In the genomic region with DNA sequence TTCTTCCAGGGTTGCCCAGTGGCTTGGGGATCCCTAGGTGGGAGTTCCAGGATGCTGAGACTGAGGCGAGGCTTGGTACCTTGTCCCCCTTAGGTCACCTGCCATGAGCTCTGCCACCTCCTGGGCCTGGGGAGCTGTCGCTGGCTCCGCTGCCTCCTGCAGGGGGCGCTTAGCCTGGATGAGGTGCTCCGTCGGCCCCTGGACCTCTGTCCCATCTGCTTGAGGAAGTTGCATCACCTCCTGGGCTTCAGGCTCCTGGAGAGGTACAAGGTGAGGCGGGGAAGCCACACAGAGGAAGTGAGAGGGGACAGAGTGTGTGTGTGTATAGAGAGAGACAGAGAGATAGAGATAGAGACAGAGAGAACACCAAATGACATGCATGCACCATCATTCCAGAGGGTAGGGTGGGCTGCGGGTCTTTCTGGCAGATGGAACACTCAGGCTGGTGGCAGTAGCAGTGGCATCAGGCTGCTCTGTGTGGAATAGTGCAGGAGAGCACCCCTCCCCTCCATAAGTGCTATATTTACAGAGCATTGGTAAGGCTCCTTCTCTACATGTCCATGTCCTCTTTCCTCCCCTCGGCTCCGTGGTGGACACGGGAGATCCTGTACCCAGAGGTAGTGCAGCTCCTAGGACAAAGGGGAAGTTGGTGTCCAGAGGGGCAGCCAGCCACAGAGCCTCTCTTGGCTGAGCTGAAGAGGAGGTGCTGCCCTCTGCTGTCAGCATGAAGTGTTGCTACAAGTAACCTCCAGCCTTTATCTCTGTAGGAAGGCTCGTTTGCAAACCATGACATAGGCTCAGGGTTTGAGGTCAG, we compare ENCODE assay signal across 8 mouse cellular contexts. TPM values are rescaled to one million over a fixed set of nuclear protein-coding genes. Genes with fewer than 3 reads are reported as not detected.
DNase-seq lines count a peak whose midpoint lies in the region; ATAC-seq lines count a peak whose summit lies in the region.

No protein-coding gene starts in this region.

- 0 out of 2 replicates have a peak, but pooled peaks cover 5% of the 10 kb centered on the region for H3K36me3 ChIP-seq in intestine, embryonic 16.5 days (ENCODE audit: control insufficient read depth, insufficient read depth, low read length)
- H3K36me3 ChIP-seq in limb, embryonic 12.5 days, result no peaks in the 10 kb centered on the region
- no peaks in the 10 kb centered on the region for H3K36me3 ChIP-seq in midbrain, embryonic 14.5 days (ENCODE audit: control insufficient read depth, insufficient read depth, low read length)

- peak overlapping the region; percentile 64 for H3K9ac ChIP-seq in intestine, embryonic 16.5 days (ENCODE audit: low read depth, low read length)
- peak overlapping the region; percentile 31 for H3K9ac ChIP-seq in limb, embryonic 12.5 days (replicated peaks)
- H3K9ac ChIP-seq in midbrain, embryonic 14.5 days (replicated peaks; ENCODE audit: low read length), result no peak overlapping the region; the same call in 1 of the 2 replicates

- H3K4me1 ChIP-seq in intestine, embryonic 16.5 days (ENCODE audit: control insufficient read depth, insufficient read depth, low read length), result peaks cover 11% of the 10 kb centered on the region
- H3K4me1 ChIP-seq in limb, embryonic 12.5 days (replicated peaks), result peaks cover 6% of the 10 kb centered on the region; the same call in 1 of the 2 replicates
- no peaks in the 10 kb centered on the region for H3K4me1 ChIP-seq in midbrain, embryonic 14.5 days (ENCODE audit: control insufficient read depth, insufficient read depth, low read length)

- peak; percentile 73 for DNase-seq in left cerebral cortex, adult 11 months (ENCODE audit: low spot score)
- DNase-seq in left cerebral cortex, adult 8-10 months (ENCODE audit: low spot score in 2 of 2), result no peak
- peak; percentile 67 for DNase-seq in embryo, embryonic 11.5 days (ENCODE audit: low read depth, low spot score)
- peak; percentile 89 for DNase-seq in midbrain, embryonic 14.5 days
- peak; percentile 48 for DNase-seq in spleen, adult 12 weeks (ENCODE audit: low spot score)

- H3K9me3 ChIP-seq in intestine, embryonic 16.5 days (ENCODE audit: control insufficient read depth, low read length), result 0 out of 2 replicates have a peak, but pooled peaks cover 7% of the 10 kb centered on the region
- H3K9me3 ChIP-seq in limb, embryonic 12.5 days, result peaks cover 7% of the 10 kb centered on the region
- H3K9me3 ChIP-seq in midbrain, embryonic 14.5 days (ENCODE audit: control insufficient read depth, low read length), result no peaks in the 10 kb centered on the region

- H3K27me3 ChIP-seq in intestine, embryonic 16.5 days (replicated peaks; ENCODE audit: control insufficient read depth, insufficient read depth, low read length), result no peaks in the 10 kb centered on the region
- H3K27me3 ChIP-seq in limb, embryonic 12.5 days, result no peaks in the 10 kb centered on the region
- H3K27me3 ChIP-seq in midbrain, embryonic 14.5 days (ENCODE audit: control insufficient read depth, insufficient read depth, low read length), result no peaks in the 10 kb centered on the region

- WGBS in intestine, embryonic 16.5 days, result 18% methylated on average over 12 of the region's 12 CpGs
- WGBS in limb, embryonic 12.5 days, result 24% methylated on average over 12 of the region's 12 CpGs
- WGBS in midbrain, embryonic 14.5 days, result 18% methylated on average over 12 of the region's 12 CpGs

- ATAC-seq in granulocyte monocyte progenitor cell, adult 5-6 weeks (replicated peaks; ENCODE audit: poor library complexity, severe bottlenecking), result peak; percentile 82
- ATAC-seq in intestine, embryonic 16.5 days, result peak; percentile 84
- ATAC-seq in limb, embryonic 12.5 days (ENCODE audit: insufficient number of reproducible peaks, insufficient read depth, low FRiP score, low TSS enrichment, low read depth), result peak; percentile 69
- peak; percentile 71; the same call in 1 of the 2 replicates for ATAC-seq in midbrain, embryonic 14.5 days (ENCODE audit: low FRiP score, low TSS enrichment)

- H3K4me2 ChIP-seq in intestine, embryonic 16.5 days (ENCODE audit: low read depth, low read length), result peak overlapping the region; percentile 57
- H3K4me2 ChIP-seq in limb, embryonic 12.5 days, result peak overlapping the region; percentile 51
- H3K4me2 ChIP-seq in midbrain, embryonic 14.5 days (ENCODE audit: low read length), result peak overlapping the region; percentile 46

- H3K27ac ChIP-seq in intestine, embryonic 16.5 days (ENCODE audit: low read length), result 0 out of 2 replicates have a peak overlapping the region, but pooled peaks have one; percentile 15
- H3K27ac ChIP-seq in limb, embryonic 12.5 days, result no peak overlapping the region
- H3K27ac ChIP-seq in midbrain, embryonic 14.5 days (replicated peaks; ENCODE audit: low read depth, low read length), result 0 out of 2 replicates have a peak overlapping the region, but pooled peaks have one; percentile 22

- H3K4me3 ChIP-seq in intestine, embryonic 16.5 days (ENCODE audit: low read length), result peak overlapping the region; percentile 39
- peak overlapping the region; percentile 33 for H3K4me3 ChIP-seq in limb, embryonic 12.5 days (replicated peaks)
- 0 out of 2 replicates have a peak overlapping the region, but pooled peaks have one; percentile 8 for H3K4me3 ChIP-seq in midbrain, embryonic 14.5 days (replicated peaks; ENCODE audit: low read depth, low read length)

RNA-seq across cellular contexts. Expression of gene Amz1, which starts 25.3 kb away (rescaled TPM):
- total RNA-seq in left cerebral cortex, adult 8-10 months (2022), result 10 to 100 TPM; 21.0 to 28.7 (median 24.7) TPM
- 2.8 and 3.1 TPM in 2 replicates for total RNA-seq in granulocyte monocyte progenitor cell, adult 5-6 weeks (2014; fragmentation: Nextera tagmentation)
- total RNA-seq in granulocyte monocyte progenitor cell, adult 5-6 weeks (2017), result 0.77 and 0.78 TPM in 2 replicates
- polyA plus RNA-seq in intestine, embryonic 16.5 days (2015; fragmentation: Nextera tagmentation; extraction: Ambion mirVana), result 1.4 and 1.5 TPM in 2 replicates
- 0.89 and 0.93 TPM in 2 replicates for polyA plus RNA-seq in limb, embryonic 12.5 days (2016; fragmentation: Nextera tagmentation; extraction: Ambion mirVana)
- polyA plus RNA-seq in midbrain, embryonic 14.5 days (2014; fragmentation: Nextera tagmentation; extraction: Ambion mirVana), result 1.9 and 3.1 TPM in 2 replicates

RNA-seq across cellular contexts. Expression of gene Brat1, which starts 44.5 kb away (rescaled TPM):
- total RNA-seq in left cerebral cortex, adult 8-10 months (2022), result 10 to 100 TPM; 20.0 to 21.1 (median 21.0) TPM
- total RNA-seq in granulocyte monocyte progenitor cell, adult 5-6 weeks (2014; fragmentation: Nextera tagmentation), result 10.2 and 14.3 TPM in 2 replicates
- total RNA-seq in granulocyte monocyte progenitor cell, adult 5-6 weeks (2017), result 7.3 and 8.2 TPM in 2 replicates
- 19.0 and 20.0 TPM in 2 replicates for polyA plus RNA-seq in intestine, embryonic 16.5 days (2015; fragmentation: Nextera tagmentation; extraction: Ambion mirVana)
- 22.4 and 23.5 TPM in 2 replicates for polyA plus RNA-seq in limb, embryonic 12.5 days (2016; fragmentation: Nextera tagmentation; extraction: Ambion mirVana)
- 18.3 and 19.0 TPM in 2 replicates for polyA plus RNA-seq in midbrain, embryonic 14.5 days (2014; fragmentation: Nextera tagmentation; extraction: Ambion mirVana)

RNA-seq across cellular contexts. Expression of gene Iqce, which starts 47.1 kb away (rescaled TPM):
- 10 to 100 TPM; 45.8 to 52.8 (median 51.2) TPM for total RNA-seq in left cerebral cortex, adult 8-10 months (2022)
- total RNA-seq in granulocyte monocyte progenitor cell, adult 5-6 weeks (2014; fragmentation: Nextera tagmentation), result 13.4 and 26.7 TPM in 2 replicates
- total RNA-seq in granulocyte monocyte progenitor cell, adult 5-6 weeks (2017), result 5.3 and 10.0 TPM in 2 replicates
- polyA plus RNA-seq in intestine, embryonic 16.5 days (2015; fragmentation: Nextera tagmentation; extraction: Ambion mirVana), result 16.7 and 18.2 TPM in 2 replicates
- 26.0 and 28.8 TPM in 2 replicates for polyA plus RNA-seq in limb, embryonic 12.5 days (2016; fragmentation: Nextera tagmentation; extraction: Ambion mirVana)
- 22.9 and 25.0 TPM in 2 replicates for polyA plus RNA-seq in midbrain, embryonic 14.5 days (2014; fragmentation: Nextera tagmentation; extraction: Ambion mirVana)

Comparison
In these comparisons a context has a peak if more than half of its experiments do, and no peak if none do; other contexts are left out.
1. DNase-seq: peak in left cerebral cortex, adult 11 months (single experiment), embryo, embryonic 11.5 days (single experiment), midbrain, embryonic 14.5 days (single experiment) and spleen, adult 12 weeks (single experiment); none in left cerebral cortex, adult 8-10 months (0 of 2).
2. Peak in every context shown above with its lines, with median percentiles within 50 percentile points of each other: ATAC-seq, H3K4me2 ChIP-seq and H3K4me3 ChIP-seq.